Mouse (Mus musculus): ENCODE measurements around the gene Ric1. TPM values are rescaled to one million over a fixed set of nuclear protein-coding genes. Genes with fewer than 3 reads are reported as not detected.

The Ric1 gene
- 8.4 and 10.9 TPM in 2 replicates for polyA plus RNA-seq (2015; fragmentation: Nextera tagmentation; extraction: Ambion mirVana)

DNA sequence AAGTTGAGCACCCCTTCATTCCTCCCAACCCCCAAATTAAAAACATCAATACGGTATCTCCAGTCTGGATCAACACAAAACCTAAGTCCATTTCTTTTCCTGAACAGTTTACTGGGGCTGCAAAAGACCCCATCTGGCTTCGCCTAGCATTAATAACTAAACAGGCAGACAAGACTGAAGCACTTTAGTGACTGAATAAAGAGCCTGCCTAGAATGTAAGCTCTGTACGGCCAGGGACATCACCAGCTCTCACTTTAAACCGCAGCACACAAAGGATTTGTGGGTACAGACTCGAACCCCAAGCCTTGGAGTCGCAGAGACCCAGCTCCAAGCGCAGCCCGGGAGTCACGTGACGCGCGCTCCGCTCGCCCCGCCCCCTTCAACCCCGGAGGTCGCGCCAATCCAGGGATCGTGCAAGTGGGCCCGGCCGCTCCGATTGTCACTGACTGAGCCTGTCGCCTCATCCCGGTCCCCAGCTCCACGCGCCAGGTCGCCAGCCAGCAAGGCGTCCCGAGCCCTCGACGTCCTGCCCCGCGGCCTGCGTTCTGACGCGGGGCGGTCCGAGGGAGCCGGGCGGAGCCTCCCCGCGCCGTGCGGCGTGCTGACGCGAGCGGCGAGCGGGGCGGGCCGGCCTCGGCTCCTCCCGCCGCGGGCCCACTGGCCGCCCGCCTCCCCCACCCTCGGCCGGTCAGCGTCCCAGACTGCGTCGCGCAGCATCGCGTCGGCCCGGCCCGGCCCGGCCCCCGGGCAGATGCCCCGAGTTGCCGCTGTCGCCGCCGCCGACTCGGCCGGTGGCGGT lies at the start of gene Ric1:
Gene Ric1, plus strand, starts transcription at position 646 of the 799 bp plus-strand sequence.

GRCm38 (mm10) chr19:29647651-29648549 lies 125.8 kb downstream of the Ric1 start, which contains the start of gene Ermp1:
Ermp1 (minus strand) TSS chr19:29648415.

Other genes with a start within 250 kb of the Ric1 start
- gene Insl6, start 196.9 kb upstream of the Ric1 start, polyA plus RNA-seq (2015; fragmentation: Nextera tagmentation; extraction: Ambion mirVana): 4.1 and 5.4 TPM in 2 replicates
- 0.97 and 1.0 TPM in 2 replicates for gene Rln1, start 187.6 kb upstream of the Ric1 start, polyA plus RNA-seq (2015; fragmentation: Nextera tagmentation; extraction: Ambion mirVana)
- 60.4 and 81.3 TPM in 2 replicates for gene Plgrkt, start 154.9 kb upstream of the Ric1 start, polyA plus RNA-seq (2015; fragmentation: Nextera tagmentation; extraction: Ambion mirVana)
- 0.37 and 1.1 TPM in 2 replicates for gene Cd274, start 154.8 kb upstream of the Ric1 start, polyA plus RNA-seq (2015; fragmentation: Nextera tagmentation; extraction: Ambion mirVana)
- gene Pdcd1lg2, start 111.4 kb upstream of the Ric1 start, polyA plus RNA-seq (2015; fragmentation: Nextera tagmentation; extraction: Ambion mirVana): not detected in 2 replicates
- 2.4 and 5.1 TPM in 2 replicates for gene Ermp1, start 126.1 kb downstream of the Ric1 start, polyA plus RNA-seq (2015; fragmentation: Nextera tagmentation; extraction: Ambion mirVana)
- not detected in 2 replicates for gene Mlana, start 175.5 kb downstream of the Ric1 start, polyA plus RNA-seq (2015; fragmentation: Nextera tagmentation; extraction: Ambion mirVana)

Measured in skeletal muscle tissue, postnatal 0 days (tissue).